Comparison of ENCODE assay signal across 7 mouse cellular contexts in genomic region chr9:31253311-31253734, GRCm38 (mm10). TPM values are rescaled to one million over a fixed set of nuclear protein-coding genes. Genes with fewer than 3 reads are reported as not detected.
DNase-seq lines count a peak whose midpoint lies in the region; ATAC-seq and TF ChIP-seq lines count a peak whose summit lies in the region.

No protein-coding gene starts in this region.

- no peaks in the 10 kb centered on the region for H3K9me3 ChIP-seq in CH12.LX (replicated peaks; ENCODE audit: low read length)
- H3K9me3 ChIP-seq in kidney, embryonic 15.5 days (replicated peaks): no peaks in the 10 kb centered on the region

- TF ChIP-seq POLR2A in CH12.LX (IDR thresholded peaks at IDR 0.05; ENCODE audit: low read depth, low read length): 0 out of 2 replicates have a peak, but pooled peaks have one; percentile 24
- peak; percentile 63; the same call in 1 of the 2 replicates for TF ChIP-seq POLR2A in heart, adult 2 months (IDR thresholded peaks at IDR 0.05; ENCODE audit: insufficient read depth, low read depth, low read length)

- no peak for DNase-seq in CH12.LX (ENCODE audit: extremely low read depth)
- DNase-seq in ZHBTc4 (ENCODE audit: low read depth, low spot score): peak; percentile 30
- DNase-seq in heart, adult 2 months: peak; percentile 60 to 69
- DNase-seq in lung, postnatal 4 days: peak; percentile 74 to 77
- DNase-seq in frontal cortex, adult 2 months (ENCODE audit: extremely low spot score in 1 of 2, low spot score in 1 of 2): no peak
- no peak for DNase-seq in left cerebral cortex, adult 8-10 months (ENCODE audit: low spot score in 2 of 2)

- in situ Hi-C loops in CH12.LX (cut with MboI; ENCODE audit: low pct_ligation_motif_present, low pct_unique_long_range_greater_than_20kb, low sequenced_read_pairs): no loop called here

- ATAC-seq in kidney, embryonic 15.5 days (replicated peaks; ENCODE audit: low FRiP score): 0 out of 2 replicates have a peak, but pooled peaks have one; percentile 49

- no peak overlapping the region for H3K4me3 ChIP-seq in CH12.LX (replicated peaks in 1 of 3; ENCODE audit: low read depth in 2 of 3, low read length in 2 of 3, poor library complexity in 1 of 3)
- peak overlapping the region; percentile 24; the same call in 1 of the 2 replicates for H3K4me3 ChIP-seq in heart, adult 2 months
- 0 out of 2 replicates have a peak overlapping the region, but pooled peaks have one; percentile 6 for H3K4me3 ChIP-seq in kidney, embryonic 15.5 days (replicated peaks)

- H3K4me1 ChIP-seq in CH12.LX (ENCODE audit: control insufficient read depth in 1 of 2, insufficient read depth in 2 of 2): peaks cover 0 to 36% of the 10 kb centered on the region in 2 experiments; a peak in 3 of 4 replicates
- H3K4me1 ChIP-seq in heart, adult 2 months (ENCODE audit: control insufficient read depth, insufficient read depth, low read length): peaks cover 5% of the 10 kb centered on the region
- peaks cover 9% of the 10 kb centered on the region for H3K4me1 ChIP-seq in kidney, embryonic 15.5 days

- H3K27me3 ChIP-seq in CH12.LX (replicated peaks): no peaks in the 10 kb centered on the region
- H3K27me3 ChIP-seq in heart, adult 2 months (ENCODE audit: control insufficient read depth, insufficient read depth, low read length): no peaks in the 10 kb centered on the region
- no peaks in the 10 kb centered on the region for H3K27me3 ChIP-seq in kidney, embryonic 15.5 days

- no peak for TF ChIP-seq CTCF in CH12.LX (conservative IDR thresholded peaks at IDR 0.05 in 1 of 2, IDR thresholded peaks at IDR 0.05 in 1 of 2; ENCODE audit: low read depth in 2 of 2, low read length in 2 of 2)
- TF ChIP-seq CTCF in heart, adult 2 months (IDR thresholded peaks at IDR 0.05): no peak

- H3K9ac ChIP-seq in CH12.LX (ENCODE audit: insufficient read depth, low read depth): peak overlapping the region; percentile 47
- H3K9ac ChIP-seq in heart, adult 2 months (ENCODE audit: low read depth, low read length): no peak overlapping the region
- no peak overlapping the region for H3K9ac ChIP-seq in kidney, embryonic 15.5 days

- no peaks in the 10 kb centered on the region for H3K36me3 ChIP-seq in CH12.LX (replicated peaks in 1 of 2; ENCODE audit: control insufficient read depth in 1 of 2, insufficient read depth in 1 of 2, low read length in 1 of 2)
- H3K36me3 ChIP-seq in heart, adult 2 months (ENCODE audit: control insufficient read depth, insufficient read depth, low read length): no peaks in the 10 kb centered on the region
- H3K36me3 ChIP-seq in kidney, embryonic 15.5 days: no peaks in the 10 kb centered on the region

- no peaks in the 10 kb centered on the region for H3K79me2 ChIP-seq in CH12.LX (replicated peaks; ENCODE audit: control insufficient read depth, extremely low read depth, insufficient read depth, poor library complexity, severe bottlenecking)
- H3K79me2 ChIP-seq in heart, adult 2 months (replicated peaks; ENCODE audit: control insufficient read depth, insufficient read depth, low read length): no peaks in the 10 kb centered on the region

- peak overlapping the region; percentile 23; the same call in 1 of the 2 replicates for H3K27ac ChIP-seq in CH12.LX (ENCODE audit: insufficient read depth, low read depth)
- peak overlapping the region; percentile 75 for H3K27ac ChIP-seq in heart, adult 2 months
- peak overlapping the region; percentile 70 for H3K27ac ChIP-seq in kidney, embryonic 15.5 days

- no peak for TF ChIP-seq RAD21 in CH12.LX (IDR thresholded peaks at IDR 0.05; ENCODE audit: low read depth, low read length)

- 27% methylated on average over 10 of the region's 10 CpGs for WGBS in heart, adult 2 months
- WGBS in kidney, embryonic 15.5 days: 37% methylated on average over 10 of the region's 10 CpGs

- dilution Hi-C loops in CH12.LX (cut with MboI; ENCODE audit: extremely low pct_ligation_motif_present, extremely low pct_unique_long_range_greater_than_20kb, low sequenced_read_pairs): no loop called here

- no peak for TF ChIP-seq EP300 in CH12.LX (IDR thresholded peaks at IDR 0.05; ENCODE audit: low read length)
- peak; percentile 98 for TF ChIP-seq EP300 in heart, adult 2 months (IDR thresholded peaks at IDR 0.05; ENCODE audit: insufficient read depth, low read depth, low read length)

- peak overlapping the region; percentile 41 for H3K4me2 ChIP-seq in CH12.LX (ENCODE audit: insufficient read depth, low read depth, poor library complexity, severe bottlenecking)
- H3K4me2 ChIP-seq in kidney, embryonic 15.5 days: peak overlapping the region; percentile 38

- intact Hi-C loops in heart, adult 2 months (cut with DNase I): loop anchor here (1.0 to 5.0 kb wide), 2 partner anchors 27 to 41 kb away; partner anchors contain the start of genes Aplp2 and Prdm10

TF ChIP-seq in CH12.LX, 34 proteins besides CTCF, POLR2A, EP300 and RAD21:
- TF ChIP-seq CHD2 (IDR thresholded peaks at IDR 0.05; ENCODE audit: low read length) (peak; percentile 70; the same call in 1 of the 2 replicates), ELF1 (IDR thresholded peaks at IDR 0.05; ENCODE audit: low read depth, low read length) (peak; percentile 28; the same call in 1 of the 2 replicates), USF1 (IDR thresholded peaks at IDR 0.05; ENCODE audit: low read depth, low read length) (no peak)
TF ChIP-seq in CH12.LX: peak in this region for 2.

RNA-seq across cellular contexts. Expression of gene Prdm10, which starts 27.0 kb away (rescaled TPM):
- 4.5 TPM in 2 replicates for total RNA-seq in CH12.LX (2012; rRNA removed)
- total RNA-seq in CH12.LX (2014; rRNA removed): 3.9 and 4.7 TPM in 2 replicates
- 5.2 and 6.7 TPM in 2 replicates for polyA plus RNA-seq in CH12.LX (2012; ENCODE audit: insufficient read length, low read depth)
- 1 to 10 TPM; 5.1 to 5.4 TPM for total RNA-seq in heart, adult 2 months (2021)
- 4.8 and 5.7 TPM in 2 replicates for polyA plus RNA-seq in heart, adult 2 months (2012; rRNA removed)
- 4.9 and 5.4 TPM in 2 replicates for polyA plus RNA-seq in kidney, embryonic 15.5 days (2015; fragmentation: Nextera tagmentation; extraction: Ambion mirVana)
- polyA plus RNA-seq in frontal cortex, adult 2 months (2012; rRNA removed): 20.5 and 21.2 TPM in 2 replicates
- 10 to 100 TPM; 16.5 to 20.0 (median 17.2) TPM for total RNA-seq in left cerebral cortex, adult 8-10 months (2022)

RNA-seq across cellular contexts. Expression of gene Aplp2, which starts 41.7 kb away (rescaled TPM):
- total RNA-seq in CH12.LX (2012; rRNA removed) (26.0 and 30.4 TPM in 2 replicates), CH12.LX (2014; rRNA removed) (39.1 and 44.3 TPM in 2 replicates)
- polyA plus RNA-seq in CH12.LX (2012; ENCODE audit: insufficient read length, low read depth): 52.7 and 55.1 TPM in 2 replicates
- 100 to 1,000 TPM; 285 to 294 TPM for total RNA-seq in heart, adult 2 months (2021)
- 413 and 640 TPM in 2 replicates for polyA plus RNA-seq in heart, adult 2 months (2012; rRNA removed)
- polyA plus RNA-seq in kidney, embryonic 15.5 days (2015; fragmentation: Nextera tagmentation; extraction: Ambion mirVana): 325 and 336 TPM in 2 replicates
- polyA plus RNA-seq in frontal cortex, adult 2 months (2012; rRNA removed): 788 and 803 TPM in 2 replicates
- 100 to 1,000 TPM; 531 to 605 (median 581) TPM for total RNA-seq in left cerebral cortex, adult 8-10 months (2022)

Comparison
In these comparisons a context has a peak if more than half of its experiments do, and no peak if none do; other contexts are left out.
1. DNase-seq: peak in ZHBTc4 (single experiment), heart, adult 2 months (2 of 2) and lung, postnatal 4 days (2 of 2); none in CH12.LX (single experiment), frontal cortex, adult 2 months (0 of 2) and left cerebral cortex, adult 8-10 months (0 of 2).
2. H3K27ac ChIP-seq: peak in every context shown above with its lines; median percentile 75 in heart, adult 2 months; 70 in kidney, embryonic 15.5 days; 23 in CH12.LX.
3. H3K4me3 ChIP-seq: peak in heart, adult 2 months (single experiment) and kidney, embryonic 15.5 days (single experiment); none in CH12.LX (0 of 3).